Mouse (Mus musculus) kidney, adult 2 months (tissue): ENCODE data around the gene Gpc1.

Experiments
- CTCF ChIP-seq: fragments of 200-500 bp; conservative IDR thresholded peaks from 2 replicates; pipeline ENCODE4 v1.5.1; 2011; ENCODE audit warnings: low read depth, mild to moderate bottlenecking, control low read depth, low read length, moderate library complexity, mixed read lengths; ENCODE audit not compliant: insufficient read depth, insufficient read length
- POLR2A ChIP-seq: fragments of 200-500 bp; IDR thresholded peaks from one replicate; pipeline ENCODE4 v1.6.1; 2011; ENCODE audit warnings: low read depth, low read length, control low read depth

GRCm38 (mm10) chr1:92877431-92877978 is 46.1 kb downstream of the Gpc1 start:
- TF ChIP-seq CTCF (no peak), POLR2A (no peak)
